Mouse (Mus musculus): ENCODE data around the gene Micu1.
"Not testable (repeated sequence)": the region's sequence is repeated elsewhere in the genome, so short reads cannot be mapped to it uniquely, and the experiment has no call there.

Gene Micu1

GRCm38 (mm10) chr10:59702207-59703032 is at the start of gene Micu1:
Gene Micu1 (plus strand): TSS chr10:59702477.
- DNase-seq (ENCODE audit: low spot score): peak; percentile 97

- DNase-seq (ENCODE audit: low spot score): no peak
Observed at GRCm38 (mm10) chr10:59656799-59657198, 45.5 kb upstream of the Micu1 start.

GRCm38 (mm10) chr10:59664765-59665164 is 37.5 kb upstream of the Micu1 start:
- DNase-seq (ENCODE audit: low spot score): no peak

GRCm38 (mm10) chr10:59665503-59666291 is 36.6 kb upstream of the Micu1 start:
- no peak for DNase-seq (ENCODE audit: low spot score)

- peak; percentile 62 for DNase-seq (ENCODE audit: low spot score)
Observed at GRCm38 (mm10) chr10:59667377-59667776, 34.9 kb upstream of the Micu1 start.

- no peak for DNase-seq (ENCODE audit: low spot score)
Observed at GRCm38 (mm10) chr10:59668491-59668890, 33.8 kb upstream of the Micu1 start.

GRCm38 (mm10) chr10:59677836-59678235 is 24.4 kb upstream of the Micu1 start:
- no peak for DNase-seq (ENCODE audit: low spot score)

GRCm38 (mm10) chr10:59679189-59679588 is 23.1 kb upstream of the Micu1 start:
- no peak for DNase-seq (ENCODE audit: low spot score)

GRCm38 (mm10) chr10:59685586-59685985 is 16.7 kb upstream of the Micu1 start:
- DNase-seq (ENCODE audit: low spot score): not testable (repeated sequence)

- DNase-seq (ENCODE audit: low spot score): no peak
Observed at GRCm38 (mm10) chr10:59687126-59687525, 15.2 kb upstream of the Micu1 start.

- DNase-seq (ENCODE audit: low spot score): no peak
Observed at GRCm38 (mm10) chr10:59689836-59690235, 12.4 kb upstream of the Micu1 start.

GRCm38 (mm10) chr10:59692441-59692840 is 9.8 kb upstream of the Micu1 start:
- no peak for DNase-seq (ENCODE audit: low spot score)

- DNase-seq (ENCODE audit: low spot score): no peak
Observed at GRCm38 (mm10) chr10:59694104-59694503, 8.2 kb upstream of the Micu1 start.

- DNase-seq (ENCODE audit: low spot score): no peak
Observed at GRCm38 (mm10) chr10:59699516-59699915, 2.8 kb upstream of the Micu1 start.

- DNase-seq (ENCODE audit: low spot score): no peak
Observed at GRCm38 (mm10) chr10:59701805-59702204, 472 bp upstream of the Micu1 start.

GRCm38 (mm10) chr10:59703060-59703760 is 933 bp downstream of the Micu1 start:
- DNase-seq (ENCODE audit: low spot score): no peak

GRCm38 (mm10) chr10:59706991-59707546 is 4.8 kb downstream of the Micu1 start:
- no peak for DNase-seq (ENCODE audit: low spot score)

GRCm38 (mm10) chr10:59707595-59707994 is 5.3 kb downstream of the Micu1 start:
- DNase-seq (ENCODE audit: low spot score): no peak

GRCm38 (mm10) chr10:59709281-59709680 is 7.0 kb downstream of the Micu1 start:
- peak; percentile 33 for DNase-seq (ENCODE audit: low spot score)

- no peak for DNase-seq (ENCODE audit: low spot score)
Observed at GRCm38 (mm10) chr10:59710246-59710645, 8.0 kb downstream of the Micu1 start.

- no peak for DNase-seq (ENCODE audit: low spot score)
Observed at GRCm38 (mm10) chr10:59712062-59712461, 9.8 kb downstream of the Micu1 start.

GRCm38 (mm10) chr10:59720017-59720416 is 17.7 kb downstream of the Micu1 start:
- DNase-seq (ENCODE audit: low spot score): no peak
